Mouse (Mus musculus) left cerebral cortex, postnatal 36 days (tissue): Measurements from ENCODE around the gene Npr2. TPM values are rescaled to one million over a fixed set of nuclear protein-coding genes. Genes with fewer than 3 reads are reported as not detected.

Source experiments
- microRNA-seq: library from miRNA; unstranded; fragments of <30 nt; microRNA quantifications from one replicate; pipeline ENCODE4 v1.2.0, GENCODE M21; 2022
- total RNA-seq, 2 experiments: library from RNA; stranded (reverse); gene quantifications; 2 replicates each; pipeline ENCODE4 v1.2.3; 2021

Npr2 gene
- total RNA-seq, 2 experiments from 2014 or later, result 46.4 to 62.2 TPM

Small RNA genes within 50 kb of the gene (microRNA-seq; reads per million reads assigned to microRNA genes)
- not detected for gene Gm25262

Other genes with a start within 250 kb of the Npr2 start
- gene Rusc2, start 250.0 kb upstream of the Npr2 start, total RNA-seq, result 100 to 1,000 TPM; 135 TPM
- 1 to 10 TPM in 1 of 2 experiments, under 1 TPM in 1; 0.69 to 1.4 TPM for gene Fam166b, start 202.8 kb upstream of the Npr2 start, total RNA-seq
- gene Tesk1, start 190.0 kb upstream of the Npr2 start, total RNA-seq, result 10 to 100 TPM; 87.8 to 92.9 TPM
- 1 to 10 TPM in 1 of 2 experiments, under 1 TPM in 1; 0.59 to 1.2 TPM for gene Cd72, start 177.3 kb upstream of the Npr2 start, total RNA-seq
- not detected for gene Sit1, start 148.2 kb upstream of the Npr2 start, total RNA-seq
- 10 to 100 TPM; 25.5 to 25.9 TPM for gene Ccdc107, start 139.0 kb upstream of the Npr2 start, total RNA-seq
- under 1 TPM; 0.70 to 0.79 TPM for gene Arhgef39, start 132.2 kb upstream of the Npr2 start, total RNA-seq
- gene Car9, start 125.0 kb upstream of the Npr2 start, total RNA-seq, result 1 to 10 TPM in 1 of 2 experiments, under 1 TPM in 1; 0.54 to 1.1 TPM
- 10 to 100 TPM in 1 of 2 experiments, 1 to 10 TPM in 1; 8.7 to 10.0 TPM for gene Tpm2, start 108.2 kb upstream of the Npr2 start, total RNA-seq
- 10 to 100 TPM; 74.4 to 84.8 TPM for gene Creb3, start 69.6 kb upstream of the Npr2 start, total RNA-seq
- 10 to 100 TPM; 43.0 to 45.4 TPM for gene Tln1, start 69.2 kb upstream of the Npr2 start, total RNA-seq
- 10 to 100 TPM; 42.3 to 55.8 TPM for gene Rgp1, start 53.2 kb upstream of the Npr2 start, total RNA-seq
- 10 to 100 TPM; 64.9 to 71.9 TPM for gene Gba2, start 53.1 kb upstream of the Npr2 start, total RNA-seq
- not detected for gene Msmp, start 47.4 kb upstream of the Npr2 start, total RNA-seq
- gene Spag8, start 21.7 kb downstream of the Npr2 start, total RNA-seq, result 1 to 10 TPM in 1 of 2 experiments, under 1 TPM in 1; 0.91 to 1.1 TPM
- gene Hint2, start 24.5 kb downstream of the Npr2 start, total RNA-seq, result 10 to 100 TPM; 31.4 to 39.5 TPM
- gene Tmem8b, start 37.0 kb downstream of the Npr2 start, total RNA-seq, result 10 to 100 TPM; 65.1 to 67.9 TPM
- 1 to 10 TPM; 2.1 to 2.3 TPM for gene Fam221b, start 37.2 kb downstream of the Npr2 start, total RNA-seq
- gene Olfr70, start 68.9 kb downstream of the Npr2 start, total RNA-seq, result not detected
- gene Olfr71, start 78.3 kb downstream of the Npr2 start, total RNA-seq, result not detected
- gene Hrct1, start 95.3 kb downstream of the Npr2 start, total RNA-seq, result 1 to 10 TPM; 1.2 to 1.7 TPM
- 1 to 10 TPM in 1 of 2 experiments, under 1 TPM in 1; 0.62 to 1.1 TPM for gene Spaar, start 98.1 kb downstream of the Npr2 start, total RNA-seq
- gene Olfr159, start 139.1 kb downstream of the Npr2 start, total RNA-seq, result not detected
- gene Olfr156, start 192.0 kb downstream of the Npr2 start, total RNA-seq, result not detected
- not detected for gene Olfr157, start 208.3 kb downstream of the Npr2 start, total RNA-seq
- gene Olfr155, start 219.6 kb downstream of the Npr2 start, total RNA-seq, result not detected
- 1 to 10 TPM; 5.7 to 7.3 TPM for gene Reck, start 243.6 kb downstream of the Npr2 start, total RNA-seq